Mouse (Mus musculus) liver (tissue): ENCODE data around the gene Ripk4.

Experiments
- DNase-seq: peaks from one replicate; pipeline ENCODE4 v3.0.0-alpha.2; 2020; ENCODE audit warnings: mixed read lengths

The Ripk4 gene

GRCm38 (mm10) chr16:97734760-97735322 is 28.7 kb downstream of the Ripk4 start:
- DNase-seq = no peak

GRCm38 (mm10) chr16:97733599-97733998 is 30.0 kb downstream of the Ripk4 start:
- DNase-seq = no peak

- DNase-seq = no peak
Measured at GRCm38 (mm10) chr16:97730321-97730720, 33.3 kb downstream of the Ripk4 start.

GRCm38 (mm10) chr16:97726436-97726835 is 37.2 kb downstream of the Ripk4 start:
- DNase-seq = no peak

GRCm38 (mm10) chr16:97720093-97720492 is 43.5 kb downstream of the Ripk4 start:
- DNase-seq = no peak

- no peak for DNase-seq
Measured at GRCm38 (mm10) chr16:97719392-97719983, 44.1 kb downstream of the Ripk4 start.

- no peak for DNase-seq
Measured at GRCm38 (mm10) chr16:97716567-97716966, 47.0 kb downstream of the Ripk4 start.

- DNase-seq = no peak
Measured at GRCm38 (mm10) chr16:97712129-97712528, 51.5 kb downstream of the Ripk4 start.

GRCm38 (mm10) chr16:97701871-97702270 is 61.7 kb downstream of the Ripk4 start:
- DNase-seq = no peak

- DNase-seq = peak; percentile 19
Measured at GRCm38 (mm10) chr16:97697769-97698168, 65.8 kb downstream of the Ripk4 start.

- DNase-seq = no peak
Measured at GRCm38 (mm10) chr16:97695709-97696108, 67.9 kb downstream of the Ripk4 start.
